23 mouse cellular contexts compared by ENCODE assay signal in genomic region chr16:9275426-9275825, GRCm38 (mm10).
A peak's percentile ranks its signal among the peaks of the same experiment; 100 is the strongest.
DNase-seq lines count a peak whose midpoint lies in the region; ATAC-seq and TF ChIP-seq lines count a peak whose summit lies in the region.
"Had no signal": no experiment of that assay in that cellular context is flagged by ENCODE, and none has a peak within 500 bp of the region (broad histone marks: within the 10 kb centered on the region; RNA-seq: fewer than 3 reads in every experiment).

No protein-coding gene starts in this region.

- POLR2A ChIA-PET in Patski (lab: Charles Lee) = no interaction called here

- CTCF ChIA-PET in Patski (lab: Charles Lee) = interaction anchor here (1.1 to 1.2 kb wide), 2 partner anchors 11 to 13 kb away, joined by 3 read pairs; no protein-coding TSS in a partner anchor

- no peak overlapping the region for H3K9ac ChIP-seq in hindbrain, embryonic 11.5 days (ENCODE audit: low read depth, low read length)
- H3K9ac ChIP-seq: embryonic facial prominence, embryonic 13.5 days; embryonic facial prominence, embryonic 15.5 days; forebrain, embryonic 12.5 days had no signal

- no peak for TF ChIP-seq CTCF in Patski (IDR thresholded peaks at IDR 0.05)

- H3K4me1 ChIP-seq in hindbrain, embryonic 10.5 days (replicated peaks) = peaks cover 32% of the 10 kb centered on the region
- 0 out of 2 replicates have a peak, but pooled peaks cover 2% of the 10 kb centered on the region for H3K4me1 ChIP-seq in hindbrain, embryonic 11.5 days (replicated peaks; ENCODE audit: control insufficient read depth, insufficient read depth, low read length)
- H3K4me1 ChIP-seq: embryonic facial prominence, embryonic 13.5 days; embryonic facial prominence, embryonic 15.5 days had no signal

- H3K4me2 ChIP-seq in hindbrain, embryonic 11.5 days (replicated peaks; ENCODE audit: low read depth, low read length) = no peak overlapping the region
- H3K4me2 ChIP-seq: embryonic facial prominence, embryonic 13.5 days; embryonic facial prominence, embryonic 15.5 days; forebrain, embryonic 12.5 days had no signal

- in situ Hi-C loops in Patski (cut with MboI; ENCODE audit: low pct_unique_long_range_greater_than_20kb) = no loop called here

- no peaks in the 10 kb centered on the region for H3K9me3 ChIP-seq in hindbrain, embryonic 10.5 days
- H3K9me3 ChIP-seq in hindbrain, embryonic 11.5 days (ENCODE audit: control insufficient read depth, low read length) = no peaks in the 10 kb centered on the region
- H3K9me3 ChIP-seq: embryonic facial prominence, embryonic 13.5 days; embryonic facial prominence, embryonic 15.5 days; forebrain, embryonic 10.5 days; forebrain, embryonic 12.5 days; G1E had no signal

- 82% methylated on average over 4 of the region's 4 CpGs for WGBS in hindbrain, embryonic 10.5 days
- WGBS in hindbrain, embryonic 11.5 days = 91% methylated on average over 4 of the region's 4 CpGs

- ATAC-seq in hindbrain, embryonic 11.5 days (ENCODE audit: low FRiP score) = no peak
- ATAC-seq in Patski = peak; percentile 76
- ATAC-seq: CD4-positive, CD25-positive, alpha-beta regulatory T cell, adult 4 months; forebrain, embryonic 14.5 days; forebrain, embryonic 16.5 days had no signal

- H3K27ac ChIP-seq in hindbrain, embryonic 10.5 days = peak overlapping the region; percentile 73; the same call in 1 of the 2 replicates
- H3K27ac ChIP-seq in hindbrain, embryonic 11.5 days (ENCODE audit: low read depth, low read length) = no peak overlapping the region
- H3K27ac ChIP-seq: embryonic facial prominence, embryonic 13.5 days; embryonic facial prominence, embryonic 15.5 days; forebrain, embryonic 10.5 days; forebrain, embryonic 12.5 days had no signal

- peak; percentile 25 for DNase-seq in adrenal gland, adult 2 months
- DNase-seq in adrenal gland, postnatal 25 days = no peak
- no peak for DNase-seq in hindbrain, embryonic 10.5 days (ENCODE audit: low spot score)
- no peak for DNase-seq in hindbrain, embryonic 11.5 days (ENCODE audit: low spot score)
- peak; percentile 22 for DNase-seq in Patski (ENCODE audit: low read depth, low spot score)
- no peak for DNase-seq in lung, postnatal 4 days
- DNase-seq: cerebellum, adult 11 months; cerebellum, adult 18-20 months; cerebellum, adult 8-10 months; cerebellum, adult 9-11 months; cerebellum, postnatal 14 days; cerebellum, postnatal 36 days; embryo, embryonic 11 days had no signal

- H3K4me3 ChIP-seq in hindbrain, embryonic 10.5 days = no peak overlapping the region
- H3K4me3 ChIP-seq in hindbrain, embryonic 11.5 days (ENCODE audit: low read depth, low read length) = no peak overlapping the region
- H3K4me3 ChIP-seq: embryonic facial prominence, embryonic 13.5 days; embryonic facial prominence, embryonic 15.5 days; erythroblast, embryonic 14.5 days; forebrain, embryonic 10.5 days; forebrain, embryonic 12.5 days had no signal

- H3K27me3 ChIP-seq in hindbrain, embryonic 10.5 days (ENCODE audit: insufficient read depth, poor library complexity, severe bottlenecking) = no peaks in the 10 kb centered on the region
- no peaks in the 10 kb centered on the region for H3K27me3 ChIP-seq in hindbrain, embryonic 11.5 days (ENCODE audit: control insufficient read depth, insufficient read depth, low read length)
- no peaks in the 10 kb centered on the region for H3K27me3 ChIP-seq in Patski
- H3K27me3 ChIP-seq: CH12.LX; embryonic facial prominence, embryonic 13.5 days; embryonic facial prominence, embryonic 15.5 days; forebrain, embryonic 12.5 days had no signal

- no peaks in the 10 kb centered on the region for H3K36me3 ChIP-seq in hindbrain, embryonic 10.5 days
- H3K36me3 ChIP-seq in hindbrain, embryonic 11.5 days (ENCODE audit: control insufficient read depth, insufficient read depth, low read length) = no peaks in the 10 kb centered on the region
- H3K36me3 ChIP-seq: embryonic facial prominence, embryonic 13.5 days; embryonic facial prominence, embryonic 15.5 days; forebrain, embryonic 10.5 days; forebrain, embryonic 12.5 days; G1E had no signal

Comparison
In these comparisons a context has a peak if more than half of its experiments do, and no peak if none do; other contexts are left out.
1. DNase-seq: peak in adrenal gland, adult 2 months (single experiment) and Patski (single experiment); none in adrenal gland, postnatal 25 days (single experiment), hindbrain, embryonic 10.5 days (single experiment), hindbrain, embryonic 11.5 days (single experiment) and lung, postnatal 4 days (0 of 2).